Mouse (Mus musculus) ES-Bruce4 (cell line): ENCODE data around the gene Chrna3.

ENCODE experiments used
- CTCF ChIP-seq: IDR thresholded peaks from one replicate; pipeline ENCODE4 v1.8.1; 2011; ENCODE audit warnings: low read depth, low read length
- EP300 ChIP-seq: IDR thresholded peaks from 2 replicates; pipeline ENCODE4 v1.6.1; 2011; ENCODE audit warnings: low read depth, low read length; ENCODE audit not compliant: insufficient read depth
- POLR2A ChIP-seq: IDR thresholded peaks from one replicate; pipeline ENCODE4 v1.8.1; 2011; ENCODE audit warnings: low read length; ENCODE audit not compliant: insufficient read depth

DNA sequence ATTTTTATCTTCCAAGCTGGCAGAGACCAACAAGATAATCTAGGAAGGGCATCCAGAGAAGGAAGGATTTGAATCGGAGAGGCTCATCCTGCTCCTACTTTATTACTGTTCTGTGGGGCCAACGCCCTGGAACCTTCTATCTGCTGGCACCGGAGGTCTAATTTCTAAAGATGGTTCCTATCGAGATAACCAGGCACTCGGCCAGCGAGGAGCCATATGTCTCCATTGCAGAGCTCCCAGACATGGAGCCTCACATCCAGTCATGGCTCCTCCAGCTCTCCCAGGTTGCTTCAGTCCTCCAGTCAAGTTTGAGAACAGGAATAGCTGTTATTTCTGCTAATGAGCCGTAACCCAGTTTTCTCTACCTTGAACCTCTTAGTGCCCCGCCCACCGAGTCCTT lies 38.9 kb upstream of the Chrna3 start:
- no peak for TF ChIP-seq EP300
- no peak for TF ChIP-seq POLR2A
- no peak for TF ChIP-seq CTCF
